Mouse (Mus musculus) urinary bladder, postnatal 14 days (tissue): ENCODE data around the gene Lifr.
A peak's percentile ranks its signal among the peaks of the same experiment; 100 is the strongest.

ENCODE experiments used
- DNase-seq: peaks from one replicate; pipeline ENCODE4 v3.0.0; 2021; ENCODE audit warnings: low spot score

Gene Lifr

DNA sequence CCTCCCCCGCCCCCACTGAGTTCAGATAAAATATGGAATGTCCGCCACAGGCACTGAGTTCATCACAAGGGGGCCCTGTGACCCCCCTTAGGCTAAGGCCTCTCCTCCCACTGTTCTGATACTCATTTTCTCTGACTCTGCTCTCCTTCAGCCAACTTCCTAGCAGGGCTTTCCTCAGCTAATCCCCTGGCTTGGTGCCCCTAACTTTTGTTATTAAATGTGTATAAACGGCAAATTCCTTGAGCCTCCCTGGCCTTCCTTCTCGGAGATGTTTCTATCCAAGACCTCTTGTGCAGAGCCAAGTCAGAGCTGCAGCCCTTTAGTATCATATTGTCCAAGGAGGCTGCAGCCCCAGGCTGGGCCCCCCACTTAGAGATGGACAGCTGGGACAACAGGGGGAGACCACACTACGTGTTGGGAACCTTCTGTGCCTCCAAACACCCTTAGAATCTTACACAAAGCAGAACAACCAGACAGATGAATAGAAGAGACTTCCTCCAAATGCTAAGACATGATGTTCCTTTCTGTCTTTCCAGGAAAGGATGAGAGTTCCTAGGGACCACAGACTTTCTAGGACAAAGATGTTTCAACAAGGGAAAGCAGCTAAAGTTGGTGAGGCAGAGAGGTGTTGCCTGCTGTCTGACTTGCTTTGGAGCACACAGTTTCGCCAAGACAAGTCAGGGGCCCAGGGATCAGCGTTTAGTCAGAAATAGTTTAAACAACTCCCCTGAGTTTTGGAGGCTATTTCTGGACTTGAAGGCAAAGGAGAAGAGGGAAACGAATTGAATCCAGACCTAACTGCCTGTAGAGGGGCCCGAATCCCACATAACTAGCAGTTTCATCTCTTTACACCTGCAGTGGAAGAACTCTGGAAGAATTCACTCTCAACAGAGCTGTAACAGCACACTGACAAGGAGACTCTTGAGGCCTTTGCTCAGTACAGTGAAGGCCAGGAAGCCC is 111.3 kb downstream of the Lifr start:
- DNase-seq = peak; percentile 57

DNA sequence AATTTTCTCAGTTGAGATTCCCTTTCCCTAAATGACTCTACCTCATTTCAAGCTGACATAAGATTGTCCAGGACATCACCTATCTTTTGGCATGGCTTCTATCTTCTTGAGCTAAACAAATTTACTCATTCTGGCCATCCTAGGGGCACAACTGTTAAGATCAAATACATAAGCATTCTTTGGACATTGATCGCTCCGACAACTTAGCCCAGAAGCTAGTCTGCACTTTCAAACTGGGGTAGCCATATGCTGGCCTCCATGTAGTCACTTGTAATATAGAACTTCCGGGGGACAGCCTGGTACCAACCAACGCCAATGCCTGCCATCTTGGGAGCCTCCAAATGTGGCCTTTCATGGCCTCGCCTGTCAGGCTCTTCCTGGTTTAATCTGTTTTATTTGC is 112.6 kb downstream of the Lifr start:
- no peak for DNase-seq

DNA sequence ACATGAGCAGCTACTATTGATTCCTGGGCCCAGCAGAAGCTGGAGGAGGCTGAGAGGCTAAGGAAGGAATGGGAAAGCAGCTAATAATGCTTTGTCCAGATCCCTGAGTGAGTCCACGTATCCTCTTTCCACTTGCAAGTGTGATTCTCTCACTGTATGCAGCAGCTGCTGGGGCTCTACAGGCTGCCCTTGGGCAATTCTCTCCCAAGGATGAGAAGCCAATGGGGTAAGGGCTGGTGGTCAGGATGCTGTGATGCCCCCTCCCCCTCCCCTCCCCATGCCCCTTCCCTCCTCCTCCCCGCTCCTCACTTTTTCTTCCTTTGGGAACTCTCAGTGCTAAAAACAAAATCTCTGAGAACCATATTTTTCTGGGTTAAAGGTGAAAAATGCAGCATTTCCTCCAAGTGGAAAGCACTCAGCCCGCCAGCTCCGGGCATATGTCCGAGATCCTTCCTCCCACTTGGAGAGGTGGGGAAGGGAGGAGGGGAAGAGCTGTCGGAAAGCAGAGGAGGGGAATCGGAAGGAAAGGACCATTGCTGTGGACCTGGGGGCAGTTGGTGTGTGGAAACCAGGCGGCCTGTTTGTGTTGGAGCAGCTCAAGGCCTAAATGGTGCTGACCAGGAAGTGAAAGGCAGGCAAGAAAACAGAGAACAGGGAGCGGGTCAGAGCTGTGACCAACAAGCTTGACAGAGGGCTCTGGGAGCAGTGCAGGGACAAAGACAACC is 113.4 kb downstream of the Lifr start:
- DNase-seq = peak; percentile 52

DNA sequence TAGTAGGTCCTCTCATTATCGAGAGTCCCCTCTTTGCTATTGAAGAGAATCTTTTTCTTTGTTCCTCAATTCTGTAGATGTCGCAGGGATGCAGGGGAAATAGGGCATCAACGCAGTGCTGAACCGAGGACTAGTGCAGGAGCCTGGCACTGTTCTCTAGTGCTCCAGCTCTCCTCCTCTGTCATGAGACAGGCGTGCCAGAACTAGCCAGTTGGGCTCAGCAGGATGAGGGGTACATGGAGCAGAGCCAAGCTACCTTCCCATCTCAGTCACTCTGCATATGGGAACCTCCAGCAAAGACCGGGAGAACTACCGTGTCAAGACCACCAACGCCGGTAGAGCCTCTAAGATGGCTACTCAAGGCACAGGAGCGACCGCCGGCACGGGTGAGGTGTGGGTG is 114.5 kb downstream of the Lifr start:
- DNase-seq = no peak

DNA sequence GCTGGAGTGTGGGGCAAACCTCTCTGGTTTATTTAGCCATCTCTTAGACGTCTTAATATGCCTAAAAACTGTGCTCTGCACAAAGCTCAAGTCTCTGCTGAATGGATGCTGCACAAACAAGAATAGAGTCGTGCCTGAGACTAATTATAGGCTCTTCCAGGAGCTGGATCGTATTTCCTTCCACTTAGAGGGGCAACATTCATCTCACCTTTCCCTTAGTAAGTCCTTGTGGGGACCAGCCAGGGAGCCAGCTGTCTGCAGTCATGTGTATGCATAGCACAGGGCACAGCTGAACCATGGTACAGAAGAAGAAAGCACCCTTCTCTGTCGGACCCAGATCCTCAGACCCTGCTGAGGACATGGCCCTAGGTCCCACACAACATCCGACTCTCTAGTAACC is 115.7 kb downstream of the Lifr start:
- no peak for DNase-seq

DNA sequence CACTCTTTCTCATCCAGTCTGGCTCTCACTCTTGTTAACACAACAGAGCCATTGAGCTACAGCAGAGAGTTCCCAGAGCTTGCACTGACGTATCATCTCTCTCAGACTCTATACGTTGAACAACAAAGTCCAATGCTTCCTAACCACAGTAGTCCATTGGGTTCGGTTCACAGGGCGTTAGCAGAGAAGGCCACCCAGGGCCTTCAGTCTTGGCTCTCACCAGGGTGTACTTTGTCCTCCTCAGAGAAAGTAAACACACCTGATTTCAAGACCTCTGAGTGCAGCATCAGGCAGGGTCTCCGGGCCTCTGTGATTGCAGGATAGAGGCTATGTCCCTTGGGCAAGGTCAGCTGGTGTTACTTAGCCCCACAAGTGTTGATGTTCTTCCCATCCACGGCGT is 116.9 kb downstream of the Lifr start:
- DNase-seq = no peak

DNA sequence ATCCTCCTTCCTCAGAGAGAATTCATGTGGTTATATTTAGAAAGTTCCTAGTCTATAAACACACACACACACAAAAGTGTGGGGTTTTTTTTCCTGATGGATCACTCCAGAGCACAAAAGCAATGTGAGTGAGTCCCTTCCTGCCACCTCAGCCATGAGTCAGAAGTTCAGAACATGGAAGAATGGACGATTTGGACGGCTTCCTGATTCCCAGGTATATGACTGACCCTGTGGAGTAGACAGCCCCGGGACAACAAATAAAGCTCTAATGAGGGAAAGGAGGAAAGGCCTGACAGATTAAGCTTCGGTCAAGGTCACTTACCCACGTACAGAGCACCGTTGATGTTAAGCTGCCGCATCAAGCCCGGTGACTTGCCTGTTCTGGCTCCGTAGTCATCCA is 117.8 kb downstream of the Lifr start:
- DNase-seq = no peak

DNA sequence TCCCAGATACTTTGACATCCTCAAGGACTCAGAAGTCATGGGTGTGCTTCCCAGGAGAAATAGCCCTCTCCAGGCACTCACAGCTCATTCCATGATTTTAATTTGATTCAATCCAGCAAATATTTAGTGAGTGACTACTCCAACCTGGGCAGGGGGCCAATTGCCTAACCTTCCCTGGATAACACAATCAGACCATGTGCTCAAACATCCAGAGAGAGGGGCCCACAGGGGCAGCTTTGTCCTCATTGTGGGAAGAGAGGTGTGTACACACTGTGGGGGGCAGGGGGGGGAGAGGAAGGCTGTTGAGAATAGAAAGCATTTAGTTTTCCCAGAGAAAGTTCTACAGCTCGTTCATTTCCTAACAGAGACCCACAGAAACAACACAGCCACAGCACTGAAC is 123.3 kb downstream of the Lifr start:
- DNase-seq = peak; percentile 47

DNA sequence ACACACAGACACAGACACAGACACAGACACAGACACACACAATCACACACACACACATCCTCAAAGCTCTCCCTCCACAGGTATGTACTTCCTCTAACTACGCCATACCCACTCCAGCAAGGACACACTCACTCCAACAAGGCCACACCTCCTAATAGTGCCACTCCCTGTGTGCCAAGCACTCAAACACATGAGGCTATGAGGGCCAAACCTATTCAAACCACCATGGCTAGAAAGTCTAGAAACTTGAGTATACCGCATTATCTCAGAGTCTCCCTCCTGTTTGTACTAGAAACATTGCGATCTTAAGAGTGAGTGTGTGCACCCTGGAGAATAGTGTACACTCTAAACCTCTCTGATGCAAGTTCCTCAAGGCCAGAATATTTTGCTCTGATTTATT is 125.4 kb downstream of the Lifr start:
- DNase-seq = no peak

DNA sequence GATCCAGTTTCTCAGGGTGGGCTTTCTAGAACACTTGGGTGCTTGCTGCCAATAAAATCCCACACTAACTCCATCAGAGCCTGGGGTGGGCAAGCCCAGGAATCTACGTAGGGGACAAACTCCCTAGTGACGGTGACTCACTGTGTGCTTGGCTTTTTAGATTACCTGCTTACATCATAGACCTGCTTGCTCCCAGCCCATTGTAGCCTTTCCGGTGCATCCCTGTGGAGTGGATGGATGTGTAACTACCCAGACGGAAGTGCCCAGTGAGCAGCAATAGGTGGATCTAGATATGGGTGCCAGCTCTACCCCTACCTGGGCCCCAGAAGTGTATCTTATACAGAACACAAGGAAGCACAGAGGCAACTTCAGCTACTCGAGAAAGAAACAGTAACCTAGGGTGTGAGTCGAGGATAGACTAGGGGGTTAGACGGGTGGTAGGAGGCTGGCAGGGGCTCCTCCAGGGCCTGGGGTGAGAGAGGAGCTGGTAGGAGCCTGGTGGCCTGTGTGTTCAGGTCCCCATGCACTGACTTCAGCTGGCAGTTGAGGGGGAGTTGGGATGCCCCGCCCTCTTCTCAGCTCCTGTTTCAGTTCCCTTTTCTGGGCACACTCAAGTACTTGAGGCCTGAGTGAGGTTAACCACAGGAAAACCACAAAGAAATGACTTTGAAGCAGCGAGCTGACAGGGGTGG is 126.3 kb downstream of the Lifr start:
- no peak for DNase-seq

DNA sequence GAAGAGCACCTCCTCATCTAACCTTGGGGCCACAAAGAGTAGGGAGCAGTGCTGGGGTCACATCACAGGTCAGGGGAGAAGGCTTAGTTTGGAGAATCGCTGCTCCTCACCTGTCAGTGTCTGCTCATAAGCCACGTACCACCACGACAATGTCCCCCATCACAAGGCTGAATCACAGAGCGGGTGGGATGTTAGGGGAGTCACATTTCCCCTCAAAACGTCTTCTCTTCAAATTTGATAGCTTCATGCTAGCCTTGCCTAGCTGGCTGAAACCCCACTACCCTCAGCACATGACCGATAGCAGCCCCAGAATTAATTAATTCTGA is 126.8 kb downstream of the Lifr start:
- no peak for DNase-seq

DNA sequence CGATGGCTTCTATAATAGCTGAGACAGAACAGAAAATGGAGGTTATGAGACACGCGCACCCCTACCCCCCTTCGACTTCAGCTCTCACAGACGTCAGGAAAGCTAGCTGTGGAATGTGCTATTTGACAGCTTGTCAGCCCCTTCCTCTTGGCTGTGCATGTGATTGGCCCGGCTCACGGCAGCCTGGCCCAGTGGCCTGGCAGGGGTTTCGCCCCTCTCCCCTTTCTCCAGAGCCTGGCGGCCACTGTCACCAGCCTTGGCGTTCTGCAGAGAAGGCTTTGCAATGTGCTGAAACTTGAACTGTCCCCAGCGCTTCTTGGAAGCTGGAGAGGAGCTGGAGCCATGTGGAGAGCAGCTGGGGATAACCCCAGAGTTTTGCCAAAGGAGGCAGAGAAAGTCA is 132.4 kb downstream of the Lifr start:
- DNase-seq = no peak

DNA sequence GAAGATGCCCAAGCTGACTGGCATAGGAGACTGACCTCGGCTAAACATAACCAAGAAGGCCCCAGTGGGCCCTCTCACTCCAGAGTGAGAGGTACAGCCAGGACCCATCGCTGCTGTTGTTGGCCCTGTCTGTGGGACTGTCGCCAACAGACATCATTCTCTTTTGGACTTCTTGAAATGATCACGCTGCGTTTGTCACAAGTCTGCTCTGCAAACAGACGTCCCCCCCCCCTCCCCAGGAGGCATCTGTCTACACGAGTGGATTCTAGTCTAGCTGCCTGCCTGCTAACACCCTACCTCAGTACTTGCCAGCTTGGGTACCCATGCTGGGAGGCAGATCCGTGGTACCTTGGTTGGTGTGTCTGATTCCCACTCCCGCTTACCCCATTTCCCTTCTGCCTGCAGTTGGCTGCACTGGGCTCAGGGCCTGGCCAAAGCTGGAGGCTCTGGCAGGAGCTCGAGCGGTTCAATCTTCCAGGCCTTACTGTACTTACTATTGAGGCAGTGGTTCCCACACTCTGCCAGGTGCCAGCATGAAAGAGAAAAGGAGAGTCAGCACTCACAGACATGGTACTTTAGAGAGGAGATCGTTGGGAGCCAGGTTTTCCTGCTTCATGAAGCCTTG is 133.8 kb downstream of the Lifr start:
- DNase-seq = no peak

DNA sequence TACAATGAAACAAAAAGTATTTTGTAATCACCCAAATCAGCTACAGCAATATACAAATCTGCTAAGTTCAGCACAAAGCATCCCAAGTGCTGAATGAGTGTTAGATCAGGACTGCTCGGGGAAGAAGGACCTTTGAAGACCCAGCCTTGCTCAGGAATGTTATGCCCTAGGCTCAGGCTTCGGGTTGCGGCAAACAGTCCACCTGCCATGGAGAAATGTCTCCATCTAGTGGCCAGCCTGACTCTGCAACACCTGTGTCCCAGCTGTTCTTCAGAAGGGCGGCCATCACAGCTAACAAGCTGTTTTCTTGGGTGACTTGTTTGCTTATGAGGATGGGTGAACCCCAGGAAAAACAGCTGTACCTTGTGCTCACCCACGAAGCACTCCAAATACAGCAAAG is 135.8 kb downstream of the Lifr start:
- DNase-seq = peak; percentile 83

DNA sequence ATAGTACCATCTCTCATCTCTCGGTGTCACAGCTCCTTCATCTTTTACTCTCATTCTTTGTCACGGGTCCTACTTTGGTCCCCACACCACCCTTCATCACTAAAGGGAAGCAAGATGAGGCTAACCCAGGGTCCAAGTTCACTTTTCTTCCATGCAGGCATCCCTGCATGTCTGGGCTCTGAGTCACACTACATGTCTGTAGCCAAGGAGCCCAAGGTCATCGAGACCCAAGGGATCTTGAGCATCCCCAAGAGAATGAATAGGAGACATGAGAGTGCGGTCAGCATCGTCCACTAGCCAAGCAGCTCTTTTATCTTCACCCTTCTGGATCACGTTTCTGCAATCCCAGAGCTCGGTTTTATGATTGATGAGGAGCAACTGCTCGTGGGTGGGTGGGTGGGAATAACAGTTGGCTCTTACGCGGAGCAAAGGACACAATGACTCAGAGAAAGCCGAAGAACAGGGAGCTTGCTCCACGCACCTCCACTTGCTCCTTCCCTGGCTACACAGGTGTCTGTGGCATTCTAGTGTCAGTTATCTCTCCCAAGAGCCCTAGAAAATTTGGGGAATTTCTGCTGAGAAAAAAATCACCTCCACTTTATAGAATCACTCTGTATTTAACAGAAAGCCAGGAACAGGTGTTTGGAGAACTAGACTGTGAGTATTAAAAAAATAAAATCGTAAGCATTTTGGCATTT is 143.1 kb downstream of the Lifr start:
- DNase-seq = no peak

DNA sequence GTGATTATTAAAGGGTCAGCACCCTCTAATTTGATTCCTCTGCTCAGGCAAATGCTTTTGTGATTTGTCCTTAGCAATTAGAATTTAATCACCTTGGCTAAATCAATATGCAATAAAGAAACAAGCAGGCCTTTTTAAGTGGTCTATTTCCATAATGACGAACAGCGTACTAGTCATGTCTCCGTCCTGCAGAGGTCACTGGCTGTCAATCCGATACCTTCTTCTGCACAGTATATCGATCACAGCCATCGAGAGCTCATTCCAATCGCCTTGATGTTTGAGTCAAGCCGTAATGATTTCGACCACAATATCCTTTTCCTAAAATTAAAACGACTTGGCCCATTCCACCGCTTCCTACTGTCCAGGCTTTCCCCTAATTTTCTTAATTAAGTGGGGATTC is 149.5 kb downstream of the Lifr start:
- DNase-seq = no peak

DNA sequence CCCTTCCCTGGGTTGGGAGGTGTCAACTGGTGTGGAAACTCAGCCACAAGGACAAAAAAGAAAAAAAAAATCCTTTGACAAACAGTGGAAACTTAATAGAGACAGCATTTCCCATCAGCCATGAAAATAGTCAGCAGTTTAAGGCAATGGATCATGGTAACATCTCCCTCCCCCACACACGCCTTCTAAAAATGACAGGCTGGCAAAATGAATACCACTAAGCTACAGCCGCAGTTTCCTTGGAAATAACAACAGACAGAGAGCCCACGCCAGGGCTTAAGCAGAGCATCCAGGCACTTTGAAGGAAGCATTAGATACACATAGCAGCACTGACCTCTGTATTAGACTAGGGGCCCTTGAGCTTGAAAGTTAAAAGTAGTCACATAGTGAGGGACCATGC is 150.5 kb downstream of the Lifr start:
- DNase-seq = no peak

DNA sequence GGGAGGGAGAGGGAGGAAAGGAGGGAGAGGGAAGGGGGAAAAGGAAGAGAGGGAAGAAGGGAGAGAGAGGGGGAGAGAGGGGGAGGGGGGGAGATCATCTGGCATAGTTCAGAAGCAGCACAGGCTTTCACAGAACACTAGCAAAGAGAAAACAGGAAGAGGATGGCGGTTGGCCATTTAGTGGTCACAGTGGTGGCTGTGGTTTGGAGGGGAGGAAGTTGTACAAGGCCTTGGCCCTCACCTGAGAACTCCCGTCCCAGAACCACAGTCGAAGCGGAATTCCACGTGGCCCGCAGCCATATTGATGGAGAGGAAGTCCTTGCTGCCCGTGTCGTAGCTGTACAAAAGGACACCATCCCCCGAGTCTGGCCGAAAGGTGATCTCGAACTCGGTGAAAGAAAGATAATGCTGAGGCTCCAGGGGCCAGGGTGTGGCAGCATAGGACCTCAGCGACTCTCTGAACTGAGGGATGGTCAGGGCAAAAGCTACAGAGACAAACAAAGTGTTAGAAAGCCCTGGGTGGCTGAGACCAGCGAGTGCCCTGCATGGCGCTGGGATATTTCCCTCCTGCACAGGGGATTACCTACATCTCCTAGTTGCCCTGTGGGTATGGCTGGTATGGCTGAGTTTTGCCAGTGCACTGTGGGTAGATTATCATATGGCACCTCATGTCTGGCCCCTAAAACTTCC is 151.9 kb downstream of the Lifr start:
- no peak for DNase-seq
